Mouse (Mus musculus) MEL (cell line): ENCODE measurements at regions not wholly inside any gene's neighbourhood (a gene's known extent, or its start where the extent isn't known, plus 50 kb on each side); places are given as distances from the start of the nearest gene placed in this dataset.

Experiments used
- CTCF ChIP-seq, 3 experiments: IDR thresholded peaks in 2 of 3; conservative IDR thresholded peaks in 1 of 3; 2 replicates each; pipeline ENCODE4 v1.5.1; 2011 to 2012; ENCODE audit warnings: low read length in 3 of 3, low read depth in 2 of 3, mild to moderate bottlenecking in 2 of 3, improper control_type of control experiment in 1 of 3, inconsistent platforms in 1 of 3, mixed read lengths in 1 of 3, moderate library complexity in 1 of 3; ENCODE audit not compliant: control insufficient read depth in 1 of 3, insufficient read depth in 1 of 3, poor library complexity in 1 of 3, severe bottlenecking in 1 of 3
- ELF1 ChIP-seq: IDR thresholded peaks from 2 replicates; pipeline ENCODE4 v1.6.1; 2014; ENCODE audit warnings: low read depth, mild to moderate bottlenecking, inconsistent platforms, low read length, improper control_type of control experiment, moderate library complexity
- ETS1 ChIP-seq: IDR thresholded peaks from 2 replicates; pipeline ENCODE4 v1.6.1; 2012; ENCODE audit warnings: low read depth, mild to moderate bottlenecking, inconsistent platforms, low read length, improper control_type of control experiment, moderate library complexity
- KAT2A ChIP-seq: conservative IDR thresholded peaks from 2 replicates; pipeline ENCODE4 v1.6.1; 2012; ENCODE audit warnings: low read depth, low read length, improper control_type of control experiment, inconsistent platforms
- MAX ChIP-seq: IDR thresholded peaks from 2 replicates; pipeline ENCODE4 v1.6.1; 2011; ENCODE audit warnings: low read length, improper control_type of control experiment
- MYC ChIP-seq: IDR thresholded peaks from 2 replicates; pipeline ENCODE4 v1.6.1; 2011; ENCODE audit warnings: low read depth, mild to moderate bottlenecking, low read length, improper control_type of control experiment, moderate library complexity
- POLR2A ChIP-seq, 2 experiments: IDR thresholded peaks; 2 replicates each; pipeline ENCODE4 v1.6.1; 2011 to 2012; ENCODE audit warnings: low read length in 2 of 2, mild to moderate bottlenecking in 2 of 2, control low read depth in 1 of 2, improper control_type of control experiment in 1 of 2, low read depth in 1 of 2, moderate library complexity in 1 of 2; ENCODE audit not compliant: control insufficient read depth in 1 of 2, insufficient read depth in 1 of 2, poor library complexity in 1 of 2
- SMC3 ChIP-seq: IDR thresholded peaks from 2 replicates; pipeline ENCODE4 v1.6.1; 2011; ENCODE audit warnings: low read depth, low read length, improper control_type of control experiment
- UBTF ChIP-seq: IDR thresholded peaks from 2 replicates; pipeline ENCODE4 v1.6.1; 2012; ENCODE audit warnings: low read depth, mild to moderate bottlenecking, inconsistent platforms, low read length, improper control_type of control experiment, moderate library complexity, borderline replicate concordance; ENCODE audit not compliant: insufficient read depth

GRCm38 (mm10) chr6:98740447-98740846 lies 397.9 kb upstream of the Gm765 start:
- no peak for TF ChIP-seq MAX
- no peak for TF ChIP-seq ETS1
- TF ChIP-seq UBTF: no peak
- TF ChIP-seq MYC: no peak
- no peak for TF ChIP-seq SMC3
- no peak for TF ChIP-seq CTCF (IDR thresholded peaks at IDR 0.05 in 2 of 3, conservative IDR thresholded peaks at IDR 0.05 in 1 of 3; ENCODE audit: control insufficient read depth in 1 of 3, insufficient read depth in 1 of 3, low read depth in 2 of 3, low read length in 3 of 3, poor library complexity in 1 of 3, severe bottlenecking in 1 of 3)
- TF ChIP-seq ELF1: no peak
- TF ChIP-seq KAT2A: no peak
- TF ChIP-seq POLR2A (IDR thresholded peaks at IDR 0.05; ENCODE audit: control insufficient read depth in 1 of 2, insufficient read depth in 1 of 2, low read depth in 1 of 2, low read length in 2 of 2, poor library complexity in 1 of 2): no peak
